Mouse (Mus musculus): ENCODE measurements around the gene Timm13. TPM values are rescaled to one million over a fixed set of nuclear protein-coding genes. Genes with fewer than 3 reads are reported as not detected.

Gene Timm13
- polyA plus RNA-seq, 1 experiment from 2014 or later = 358 TPM

DNA sequence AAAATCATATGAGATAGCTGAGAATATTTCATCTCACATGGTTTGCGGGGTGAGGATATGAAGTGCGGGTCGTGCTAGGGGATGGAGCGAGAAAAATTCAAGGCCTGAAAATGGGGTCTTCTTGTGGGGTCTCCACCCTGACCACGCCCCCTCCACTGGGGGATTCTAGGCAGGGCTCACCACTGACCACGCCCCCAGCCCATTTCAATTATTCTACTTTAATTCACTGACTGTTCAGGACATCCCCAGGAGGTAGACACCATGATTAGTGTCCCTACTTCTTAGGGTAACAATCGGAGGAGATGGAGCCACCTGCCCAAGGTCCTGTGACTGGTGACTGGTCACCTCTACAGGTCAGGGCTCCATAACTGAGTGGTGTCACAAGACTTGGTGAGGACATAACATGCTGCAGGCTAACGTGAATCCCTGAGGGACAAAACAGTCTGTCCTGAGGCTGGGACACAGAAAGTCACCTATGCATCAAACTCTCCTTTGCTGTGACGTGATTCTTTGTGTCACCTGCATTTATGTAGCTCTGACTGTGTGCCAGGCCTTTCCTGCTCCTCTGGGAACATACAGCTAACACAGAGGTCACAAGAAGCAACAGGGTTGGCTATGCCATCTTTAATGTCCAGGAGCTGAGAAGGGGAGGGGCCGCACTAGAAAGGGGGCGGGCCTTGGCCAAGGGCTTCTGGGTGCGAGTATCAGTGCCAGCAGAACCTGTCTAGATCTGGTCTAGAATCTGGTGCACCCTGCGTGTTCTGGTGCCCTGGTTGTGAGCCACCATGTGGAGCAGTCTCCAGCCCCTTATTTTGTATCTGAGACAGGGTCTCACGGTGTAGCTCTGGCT, 33.6 kb upstream of the Timm13 start:
- H3K4me3 ChIP-seq (ENCODE audit: low read depth, low read length) = no peak overlapping the region
- H3K36me3 ChIP-seq (ENCODE audit: control insufficient read depth, insufficient read depth) = no peaks in the 10 kb centered on the region
- H3K4me1 ChIP-seq (replicated peaks; ENCODE audit: control insufficient read depth, insufficient read depth, low read length) = peaks cover 41% of the 10 kb centered on the region
- TF ChIP-seq CTCF (IDR thresholded peaks at IDR 0.05; ENCODE audit: low read depth) = no peak
- 67% methylated on average over 14 of the region's 14 CpGs for WGBS
- no peaks in the 10 kb centered on the region for H3K27me3 ChIP-seq (replicated peaks; ENCODE audit: control insufficient read depth, insufficient read depth, low read length)
- H3K27ac ChIP-seq (ENCODE audit: low read depth, low read length) = peak overlapping the region; percentile 50; the same call in 1 of the 2 replicates
- no peak for ATAC-seq
- no peak overlapping the region for H3K4me2 ChIP-seq (replicated peaks; ENCODE audit: low read depth)
- H3K9me3 ChIP-seq (ENCODE audit: control insufficient read depth) = no peaks in the 10 kb centered on the region
- no peak overlapping the region for H3K9ac ChIP-seq (ENCODE audit: low read depth, low read length)

DNA sequence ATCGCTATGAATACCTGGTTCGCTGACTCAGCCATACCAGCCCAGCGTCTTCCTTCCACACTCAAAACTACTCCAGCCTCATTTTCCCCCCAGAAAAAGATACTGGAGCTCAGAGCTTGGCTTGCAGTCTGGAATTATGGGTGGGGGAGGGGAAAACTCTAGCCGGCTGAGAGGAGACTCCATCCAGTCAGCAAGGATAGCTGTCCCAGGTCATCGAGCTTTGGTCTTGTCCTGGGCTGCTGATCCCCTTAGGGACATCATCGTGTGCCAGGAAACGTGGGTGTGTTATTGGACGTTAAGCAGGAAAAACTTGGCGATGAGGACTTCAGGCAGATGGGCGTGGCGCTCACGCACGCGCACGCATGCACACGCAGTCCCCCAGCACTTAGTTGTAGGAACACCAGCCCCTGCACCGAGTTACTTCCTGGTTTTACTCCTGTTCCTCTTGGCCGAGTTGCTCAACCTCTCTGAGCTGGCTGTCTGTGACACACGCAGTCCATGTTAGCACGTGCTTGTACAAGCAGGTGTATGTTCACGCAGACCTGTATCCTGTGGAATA, 32.7 kb upstream of the Timm13 start:
- Histone ChIP-seq H3K36me3 (ENCODE audit: control insufficient read depth, insufficient read depth) (no peaks in the 10 kb centered on the region), H3K9me3 (ENCODE audit: control insufficient read depth) (no peaks in the 10 kb centered on the region), H3K4me3 (ENCODE audit: low read depth, low read length) (0 out of 2 replicates have a peak overlapping the region, but pooled peaks have one; percentile 21), H3K27ac (ENCODE audit: low read depth, low read length) (peak overlapping the region; percentile 50; the same call in 1 of the 2 replicates), H3K4me1 (replicated peaks; ENCODE audit: control insufficient read depth, insufficient read depth, low read length) (peaks cover 35% of the 10 kb centered on the region), H3K4me2 (replicated peaks; ENCODE audit: low read depth) (peak overlapping the region; percentile 87), H3K9ac (ENCODE audit: low read depth, low read length) (no peak overlapping the region), H3K27me3 (replicated peaks; ENCODE audit: control insufficient read depth, insufficient read depth, low read length) (no peaks in the 10 kb centered on the region)
- peak; percentile 11; the same call in 1 of the 2 replicates for ATAC-seq
- TF ChIP-seq CTCF (IDR thresholded peaks at IDR 0.05; ENCODE audit: low read depth) = no peak
- 2% methylated on average over 21 of the region's 21 CpGs for WGBS

DNA sequence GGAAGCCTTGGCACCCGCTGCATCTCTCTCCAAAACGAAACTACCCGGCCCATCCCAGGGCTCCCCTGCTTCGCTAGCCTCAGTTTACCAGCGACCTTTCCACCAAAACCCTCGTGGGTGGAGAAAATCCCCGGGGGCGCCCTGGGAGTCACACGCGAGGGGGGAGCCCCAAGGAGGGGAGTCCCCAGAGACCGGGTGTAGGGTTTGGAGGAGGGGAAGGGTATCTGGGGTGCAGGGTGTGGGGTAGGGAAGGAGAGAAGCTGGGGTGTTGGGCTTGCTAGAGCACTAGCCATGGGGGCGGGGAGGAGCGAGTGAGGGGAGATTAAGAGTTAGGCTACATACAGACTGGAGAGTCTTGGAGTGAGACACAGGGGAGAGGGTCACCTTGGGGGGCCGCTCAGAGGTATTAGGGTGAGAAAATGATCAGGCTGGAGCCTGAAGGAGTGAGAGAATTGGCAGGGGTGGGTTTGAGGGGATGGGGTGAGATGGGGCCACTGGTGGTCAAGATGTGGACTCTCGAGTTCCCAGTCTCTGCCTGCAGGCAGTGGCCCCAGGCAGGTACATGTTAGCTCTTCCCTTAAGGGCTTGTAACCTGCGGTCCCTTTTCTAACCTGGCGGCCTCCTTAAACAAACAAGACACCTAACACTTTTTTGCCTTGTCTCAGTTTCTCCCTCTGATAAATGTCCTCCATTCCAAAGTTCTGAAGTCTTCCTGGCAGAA, 32.1 kb upstream of the Timm13 start:
- TF ChIP-seq CTCF (IDR thresholded peaks at IDR 0.05; ENCODE audit: low read depth) = no peak
- H3K4me3 ChIP-seq (ENCODE audit: low read depth, low read length) = peak overlapping the region; percentile 78
- no peaks in the 10 kb centered on the region for H3K9me3 ChIP-seq (ENCODE audit: control insufficient read depth)
- ATAC-seq = no peak
- H3K4me2 ChIP-seq (replicated peaks; ENCODE audit: low read depth) = peak overlapping the region; percentile 87
- no peaks in the 10 kb centered on the region for H3K36me3 ChIP-seq (ENCODE audit: control insufficient read depth, insufficient read depth)
- H3K27ac ChIP-seq (ENCODE audit: low read depth, low read length) = peak overlapping the region; percentile 58
- no peaks in the 10 kb centered on the region for H3K27me3 ChIP-seq (replicated peaks; ENCODE audit: control insufficient read depth, insufficient read depth, low read length)
- WGBS = 7% methylated on average over 17 of the region's 17 CpGs
- H3K4me1 ChIP-seq (replicated peaks; ENCODE audit: control insufficient read depth, insufficient read depth, low read length) = peaks cover 35% of the 10 kb centered on the region
- H3K9ac ChIP-seq (ENCODE audit: low read depth, low read length) = peak overlapping the region; percentile 19

DNA sequence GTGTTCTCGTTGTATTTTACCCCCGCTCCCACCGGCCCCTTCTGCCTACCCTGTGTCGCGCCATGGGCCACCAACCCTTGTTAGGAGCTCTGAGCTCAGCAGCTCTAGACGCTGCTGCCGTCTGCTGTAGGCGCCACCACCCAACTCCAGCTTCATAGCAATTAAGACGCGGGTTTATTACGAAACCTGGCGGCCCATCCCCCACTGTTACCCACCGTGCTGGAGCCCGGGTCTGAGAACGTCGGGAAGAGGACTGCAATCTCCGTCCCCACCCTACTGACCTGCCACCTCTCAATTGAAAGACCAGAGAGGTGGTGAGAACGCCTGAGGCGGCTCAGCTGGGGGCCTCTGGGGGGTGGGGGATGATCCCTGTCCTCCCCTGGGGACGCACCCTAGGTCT, 31.4 kb upstream of the Timm13 start:
- 0 out of 2 replicates have a peak overlapping the region, but pooled peaks have one; percentile 11 for H3K27ac ChIP-seq (ENCODE audit: low read depth, low read length)
- no peak for TF ChIP-seq CTCF (IDR thresholded peaks at IDR 0.05; ENCODE audit: low read depth)

DNA sequence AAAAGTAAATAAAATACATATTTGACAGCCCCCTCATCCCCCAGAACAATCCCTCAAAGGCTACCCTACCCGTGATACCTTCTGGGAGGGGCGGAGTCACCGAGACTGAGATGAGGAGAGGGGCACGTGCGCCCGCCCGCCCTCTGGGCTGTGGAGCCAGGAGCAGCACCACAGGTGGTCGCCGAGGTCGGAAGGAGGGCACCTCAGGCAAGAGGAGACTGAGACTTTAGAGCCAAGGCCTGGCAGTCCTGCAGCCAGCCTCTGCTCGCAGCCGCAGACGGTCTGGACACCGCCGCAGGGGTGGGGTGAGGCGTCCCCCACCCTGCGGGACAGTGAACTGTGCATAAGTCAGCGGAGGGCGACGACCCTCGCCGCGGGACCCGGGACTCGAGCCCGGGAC, 30.9 kb upstream of the Timm13 start:
- H3K36me3 ChIP-seq (ENCODE audit: control insufficient read depth, insufficient read depth) = no peaks in the 10 kb centered on the region
- 9% methylated on average over 26 of the region's 26 CpGs for WGBS
- H3K4me1 ChIP-seq (replicated peaks; ENCODE audit: control insufficient read depth, insufficient read depth, low read length) = peaks cover 29% of the 10 kb centered on the region
- no peak for ATAC-seq
- H3K27me3 ChIP-seq (replicated peaks; ENCODE audit: control insufficient read depth, insufficient read depth, low read length) = no peaks in the 10 kb centered on the region
- H3K27ac ChIP-seq (ENCODE audit: low read depth, low read length) = no peak overlapping the region
- TF ChIP-seq CTCF (IDR thresholded peaks at IDR 0.05; ENCODE audit: low read depth) = no peak
- no peaks in the 10 kb centered on the region for H3K9me3 ChIP-seq (ENCODE audit: control insufficient read depth)
- H3K4me2 ChIP-seq (replicated peaks; ENCODE audit: low read depth) = peak overlapping the region; percentile 87
- peak overlapping the region; percentile 78 for H3K4me3 ChIP-seq (ENCODE audit: low read depth, low read length)
- peak overlapping the region; percentile 19; the same call in 1 of the 2 replicates for H3K9ac ChIP-seq (ENCODE audit: low read depth, low read length)

More for the DNA sequence above, 31.4 kb upstream of the Timm13 start:
- H3K9me3 ChIP-seq (ENCODE audit: control insufficient read depth) = no peaks in the 10 kb centered on the region
- peak overlapping the region; percentile 87 for H3K4me2 ChIP-seq (replicated peaks; ENCODE audit: low read depth)
- ATAC-seq = no peak
- no peaks in the 10 kb centered on the region for H3K27me3 ChIP-seq (replicated peaks; ENCODE audit: control insufficient read depth, insufficient read depth, low read length)
- peaks cover 30% of the 10 kb centered on the region for H3K4me1 ChIP-seq (replicated peaks; ENCODE audit: control insufficient read depth, insufficient read depth, low read length)
- no peaks in the 10 kb centered on the region for H3K36me3 ChIP-seq (ENCODE audit: control insufficient read depth, insufficient read depth)
- peak overlapping the region; percentile 78 for H3K4me3 ChIP-seq (ENCODE audit: low read depth, low read length)
- WGBS = 2% methylated on average over 20 of the region's 20 CpGs
- H3K9ac ChIP-seq (ENCODE audit: low read depth, low read length) = peak overlapping the region; percentile 19

All from intestine, postnatal 0 days (tissue).